Mouse (Mus musculus) cerebellum, adult 11-12 months (tissue): Measurements from ENCODE around the gene Nsl1.
"Not testable (repeated sequence)": the region's sequence is repeated elsewhere in the genome, so short reads cannot be mapped to it uniquely, and the experiment has no call there.

Experiments used
- DNase-seq: peaks from one replicate; pipeline ENCODE4 v3.0.0; 2022

Nsl1 gene

GRCm38 (mm10) chr1:191062781-191063485, at the start of gene Nsl1, which contains the start of gene Tatdn3:
Nsl1 (plus strand) TSS chr1:191063012.
Tatdn3 (minus strand) TSS chr1:191062932.
- peak; percentile 86 for DNase-seq

GRCm38 (mm10) chr1:191014271-191014670, 48.5 kb upstream of the Nsl1 start:
- no peak for DNase-seq

GRCm38 (mm10) chr1:191019803-191020202, 43.0 kb upstream of the Nsl1 start:
- DNase-seq, result no peak

- DNase-seq, result no peak
These were observed 42.4 kb upstream of the Nsl1 start for GRCm38 (mm10) chr1:191020217-191020924.

- no peak for DNase-seq
These were observed 41.8 kb upstream of the Nsl1 start for GRCm38 (mm10) chr1:191021016-191021415.

GRCm38 (mm10) chr1:191023140-191023539, 39.7 kb upstream of the Nsl1 start:
- no peak for DNase-seq

- DNase-seq, result not testable (repeated sequence)
These were observed 39.0 kb upstream of the Nsl1 start for GRCm38 (mm10) chr1:191023806-191024205.

- peak; percentile 38 for DNase-seq
These were observed 37.5 kb upstream of the Nsl1 start for GRCm38 (mm10) chr1:191025016-191026012.

GRCm38 (mm10) chr1:191026021-191026713, 36.6 kb upstream of the Nsl1 start, which contains the start of gene Flvcr1:
Flvcr1 (minus strand) TSS chr1:191026158.
- DNase-seq, result peak; percentile 99

GRCm38 (mm10) chr1:191030182-191030581, 32.6 kb upstream of the Nsl1 start:
- no peak for DNase-seq

- DNase-seq, result not testable (repeated sequence)
These were observed 31.8 kb upstream of the Nsl1 start for GRCm38 (mm10) chr1:191030922-191031425.

- no peak for DNase-seq
These were observed 27.2 kb upstream of the Nsl1 start for GRCm38 (mm10) chr1:191035649-191036048.

GRCm38 (mm10) chr1:191036554-191037334, 26.1 kb upstream of the Nsl1 start, which contains the start of gene Spata45:
Spata45 (plus strand) TSS chr1:191036639.
- DNase-seq, result no peak

GRCm38 (mm10) chr1:191037999-191038398, 24.8 kb upstream of the Nsl1 start:
- no peak for DNase-seq

GRCm38 (mm10) chr1:191041352-191041751, 21.5 kb upstream of the Nsl1 start:
- DNase-seq, result no peak

GRCm38 (mm10) chr1:191042106-191042505, 20.7 kb upstream of the Nsl1 start:
- DNase-seq, result no peak

- DNase-seq, result no peak
These were observed 20.1 kb upstream of the Nsl1 start for GRCm38 (mm10) chr1:191042688-191043087.

- no peak for DNase-seq
These were observed 17.5 kb upstream of the Nsl1 start for GRCm38 (mm10) chr1:191045264-191045663.

- no peak for DNase-seq
These were observed 16.5 kb upstream of the Nsl1 start for GRCm38 (mm10) chr1:191046231-191046824.

GRCm38 (mm10) chr1:191053555-191053954, 9.3 kb upstream of the Nsl1 start:
- no peak for DNase-seq
